ENCODE assay signal across 16 mouse cellular contexts in genomic region chr3:148905906-148906779, GRCm38 (mm10).
DNase-seq lines count a peak whose midpoint lies in the region; ATAC-seq and TF ChIP-seq lines count a peak whose summit lies in the region.
"Had no signal": no experiment of that assay in that cellular context is flagged by ENCODE, and none has a peak within 500 bp of the region (broad histone marks: within the 10 kb centered on the region; RNA-seq: fewer than 3 reads in every experiment).

No protein-coding gene starts in this region.

- H3K27ac ChIP-seq in forebrain, embryonic 16.5 days (ENCODE audit: low read length) = no peak overlapping the region
- no peak overlapping the region for H3K27ac ChIP-seq in forebrain, embryonic 11.5 days (ENCODE audit: low read depth, low read length)
- H3K27ac ChIP-seq in heart, postnatal 0 days (ENCODE audit: low read depth) = peak overlapping the region; percentile 62
- H3K27ac ChIP-seq in heart, embryonic 10.5 days = no peak overlapping the region
- H3K27ac ChIP-seq in neural tube, embryonic 15.5 days (replicated peaks) = no peak overlapping the region
- H3K27ac ChIP-seq: forebrain, embryonic 15.5 days had no signal

- H3K36me3 ChIP-seq in forebrain, embryonic 16.5 days (ENCODE audit: control insufficient read depth, insufficient read depth) = no peaks in the 10 kb centered on the region
- no peaks in the 10 kb centered on the region for H3K36me3 ChIP-seq in forebrain, embryonic 11.5 days (ENCODE audit: control insufficient read depth, insufficient read depth, low read length)
- H3K36me3 ChIP-seq in heart, postnatal 0 days (replicated peaks; ENCODE audit: control insufficient read depth, insufficient read depth, low read length) = no peaks in the 10 kb centered on the region
- 0 out of 2 replicates have a peak, but pooled peaks cover 3% of the 10 kb centered on the region for H3K36me3 ChIP-seq in heart, embryonic 10.5 days
- no peaks in the 10 kb centered on the region for H3K36me3 ChIP-seq in neural tube, embryonic 15.5 days
- H3K36me3 ChIP-seq: forebrain, embryonic 15.5 days had no signal

- ATAC-seq in forebrain, embryonic 16.5 days = 0 out of 2 replicates have a peak, but pooled peaks have one; percentile 32
- ATAC-seq in forebrain, embryonic 11.5 days (replicated peaks; ENCODE audit: low FRiP score) = no peak
- ATAC-seq in heart, postnatal 0 days (ENCODE audit: insufficient read depth, low read depth) = no peak
- peak; percentile 21; the same call in 1 of the 2 replicates for ATAC-seq in neural tube, embryonic 15.5 days (ENCODE audit: low FRiP score)
- ATAC-seq: forebrain, embryonic 15.5 days; inflammation-experienced regulatory T-cells, adult 6 months had no signal

- H3K9ac ChIP-seq in forebrain, embryonic 16.5 days (replicated peaks; ENCODE audit: low read depth, low read length) = no peak overlapping the region
- no peak overlapping the region for H3K9ac ChIP-seq in forebrain, embryonic 11.5 days (ENCODE audit: low read length)
- no peak overlapping the region for H3K9ac ChIP-seq in heart, postnatal 0 days (replicated peaks; ENCODE audit: low read depth, low read length)
- H3K9ac ChIP-seq in neural tube, embryonic 15.5 days (replicated peaks) = no peak overlapping the region
- H3K9ac ChIP-seq: forebrain, embryonic 15.5 days had no signal

- no peak overlapping the region for H3K4me2 ChIP-seq in forebrain, embryonic 16.5 days (ENCODE audit: low read length)
- H3K4me2 ChIP-seq in forebrain, embryonic 11.5 days (ENCODE audit: low read depth, low read length, severe bottlenecking) = no peak overlapping the region
- H3K4me2 ChIP-seq in heart, postnatal 0 days (ENCODE audit: low read depth, low read length) = no peak overlapping the region
- no peak overlapping the region for H3K4me2 ChIP-seq in neural tube, embryonic 15.5 days
- H3K4me2 ChIP-seq: forebrain, embryonic 15.5 days had no signal

- H3K4me1 ChIP-seq in forebrain, embryonic 16.5 days (replicated peaks; ENCODE audit: control insufficient read depth, insufficient read depth, low read length) = peaks cover 4% of the 10 kb centered on the region; the same call in 1 of the 2 replicates
- no peaks in the 10 kb centered on the region for H3K4me1 ChIP-seq in forebrain, embryonic 11.5 days (replicated peaks; ENCODE audit: control insufficient read depth, insufficient read depth, low read length)
- peaks cover 31% of the 10 kb centered on the region for H3K4me1 ChIP-seq in heart, postnatal 0 days (ENCODE audit: control insufficient read depth, insufficient read depth)
- H3K4me1 ChIP-seq in heart, embryonic 10.5 days = peaks cover 36% of the 10 kb centered on the region
- peaks cover 25% of the 10 kb centered on the region for H3K4me1 ChIP-seq in neural tube, embryonic 15.5 days

- TF ChIP-seq CTCF in heart, postnatal 0 days (IDR thresholded peaks at IDR 0.05; ENCODE audit: low read depth) = no peak

- no peaks in the 10 kb centered on the region for H3K27me3 ChIP-seq in forebrain, embryonic 16.5 days (replicated peaks; ENCODE audit: control insufficient read depth, insufficient read depth, low read length)
- H3K27me3 ChIP-seq in forebrain, embryonic 11.5 days (ENCODE audit: control insufficient read depth, insufficient read depth, low read length) = no peaks in the 10 kb centered on the region
- H3K27me3 ChIP-seq in heart, postnatal 0 days (ENCODE audit: control insufficient read depth, insufficient read depth, low read length) = no peaks in the 10 kb centered on the region
- H3K27me3 ChIP-seq in heart, embryonic 10.5 days (ENCODE audit: insufficient read depth, poor library complexity, severe bottlenecking) = no peaks in the 10 kb centered on the region
- no peaks in the 10 kb centered on the region for H3K27me3 ChIP-seq in neural tube, embryonic 15.5 days (replicated peaks)
- H3K27me3 ChIP-seq: forebrain, embryonic 15.5 days had no signal

- no peak for DNase-seq in forebrain, embryonic 11.5 days (ENCODE audit: low spot score)
- DNase-seq in heart, postnatal 0 days (ENCODE audit: low spot score) = no peak
- DNase-seq in heart, embryonic 10.5 days (ENCODE audit: low spot score) = no peak
- peak; percentile 32 for DNase-seq in lung, postnatal 36 days
- no peak for DNase-seq in lung, postnatal 10 days
- DNase-seq in spleen, postnatal 14 days (ENCODE audit: low spot score in 2 of 2) = no peak
- DNase-seq: cerebellum, adult 2 months; gastrocnemius, postnatal 14 days; kidney, postnatal 10 days; layer of hippocampus, postnatal 36 days; midbrain, embryonic 14.5 days; thymus, postnatal 25 days had no signal

- no peak for TF ChIP-seq EP300 in heart, postnatal 0 days (IDR thresholded peaks at IDR 0.05; ENCODE audit: low read depth)

- WGBS in forebrain, embryonic 16.5 days = 78% methylated on average over 13 of the region's 13 CpGs
- WGBS in forebrain, embryonic 11.5 days = 79% methylated on average over 13 of the region's 13 CpGs
- WGBS in heart, postnatal 0 days = 53% methylated on average over 13 of the region's 13 CpGs
- 53% methylated on average over 13 of the region's 13 CpGs for WGBS in heart, embryonic 10.5 days
- 60% methylated on average over 13 of the region's 13 CpGs for WGBS in neural tube, embryonic 15.5 days

- H3K4me3 ChIP-seq in forebrain, embryonic 16.5 days (replicated peaks; ENCODE audit: low read length) = no peak overlapping the region
- no peak overlapping the region for H3K4me3 ChIP-seq in forebrain, embryonic 11.5 days (ENCODE audit: low read depth, low read length)
- no peak overlapping the region for H3K4me3 ChIP-seq in heart, postnatal 0 days (ENCODE audit: low read depth, low read length)
- H3K4me3 ChIP-seq in heart, embryonic 10.5 days = no peak overlapping the region; the same call in 1 of the 2 replicates
- no peak overlapping the region for H3K4me3 ChIP-seq in neural tube, embryonic 15.5 days (replicated peaks)
- H3K4me3 ChIP-seq: forebrain, embryonic 15.5 days had no signal

- H3K9me3 ChIP-seq in forebrain, embryonic 16.5 days (ENCODE audit: control insufficient read depth, low read length) = no peaks in the 10 kb centered on the region
- H3K9me3 ChIP-seq in forebrain, embryonic 11.5 days (ENCODE audit: control insufficient read depth, low read length) = no peaks in the 10 kb centered on the region
- no peaks in the 10 kb centered on the region for H3K9me3 ChIP-seq in heart, postnatal 0 days (replicated peaks; ENCODE audit: control insufficient read depth, low read length)
- no peaks in the 10 kb centered on the region for H3K9me3 ChIP-seq in heart, embryonic 10.5 days
- no peaks in the 10 kb centered on the region for H3K9me3 ChIP-seq in neural tube, embryonic 15.5 days (replicated peaks)
- H3K9me3 ChIP-seq: forebrain, embryonic 15.5 days had no signal

Comparison
In these comparisons a context has a peak if more than half of its experiments do, and no peak if none do; other contexts are left out.
1. ATAC-seq: peak in forebrain, embryonic 16.5 days (single experiment) and neural tube, embryonic 15.5 days (single experiment); none in forebrain, embryonic 11.5 days (single experiment) and heart, postnatal 0 days (single experiment).